Mouse (Mus musculus) midbrain, embryonic 13.5 days (tissue): ENCODE data around the gene Sumo2. TPM values are rescaled to one million over a fixed set of nuclear protein-coding genes. Genes with fewer than 3 reads are reported as not detected.
A peak's percentile ranks its signal among the peaks of the same experiment; 100 is the strongest.
"Not testable (repeated sequence)": the region's sequence is repeated elsewhere in the genome, so short reads cannot be mapped to it uniquely, and the experiment has no call there.

Source experiments
- ATAC-seq: fragments of 200-750 bp; cut with Nextera tagmentation; 2 replicates; pipeline ENCODE4 v1.8.0; 2017; ENCODE audit warnings: mild to moderate bottlenecking, moderate TSS enrichment, moderate library complexity
- H3K27ac ChIP-seq: fragments of 300-500 bp; sonication (generic); 2 replicates; pipeline ENCODE4 v1.5.1; 2015; ENCODE audit warnings: inconsistent platforms, mild to moderate bottlenecking, moderate library complexity
- H3K27me3 ChIP-seq: fragments of 300-500 bp; sonication (generic); 2 replicates; pipeline ENCODE4 v1.6.1; 2015; ENCODE audit warnings: mild to moderate bottlenecking, inconsistent platforms
- H3K36me3 ChIP-seq: fragments of 300-500 bp; sonication (generic); 2 replicates; pipeline ENCODE4 v1.6.1; 2015; ENCODE audit warnings: mild to moderate bottlenecking, inconsistent platforms
- H3K4me1 ChIP-seq: fragments of 300-500 bp; sonication (generic); replicated peaks from 2 replicates; pipeline ENCODE4 v1.6.1; 2015; ENCODE audit warnings: inconsistent platforms
- H3K4me2 ChIP-seq: fragments of 300-500 bp; sonication (generic); replicated peaks from 2 replicates; pipeline ENCODE4 v1.6.1; 2015; ENCODE audit warnings: moderate library complexity, mild to moderate bottlenecking, inconsistent platforms
- H3K4me3 ChIP-seq: fragments of 300-500 bp; sonication (generic); replicated peaks from 2 replicates; pipeline ENCODE4 v1.5.1; 2015; ENCODE audit warnings: mild to moderate bottlenecking, inconsistent platforms
- H3K9ac ChIP-seq: fragments of 300-500 bp; sonication (generic); replicated peaks from 2 replicates; pipeline ENCODE4 v1.6.1; 2015; ENCODE audit warnings: mild to moderate bottlenecking, inconsistent platforms
- H3K9me3 ChIP-seq: fragments of 300-500 bp; sonication (generic); 2 replicates; pipeline ENCODE4 v1.6.1; 2016; ENCODE audit warnings: mild to moderate bottlenecking, inconsistent platforms
- WGBS: fragments of 180-500 bp; shearing (Covaris S2); methylation state at CpG from one replicate; pipeline ENCODE4 v1.1.7; 2015; 5-methylcytosine and 5-hydroxymethylcytosine counted together
- polyA plus RNA-seq: library from polyadenylated mRNA; unstranded; fragments of >200 nt; fragmentation: Nextera tagmentation; extraction: Ambion mirVana; gene quantifications from 2 replicates; pipeline ENCODE4 v1.2.1, GENCODE M21; 2015

Gene Sumo2
- polyA plus RNA-seq, 1 experiment from 2014 or later: 1,358 TPM

GRCm38 (mm10) chr11:115538045-115538444 is 2.0 kb upstream of the Sumo2 start:
- Histone ChIP-seq H3K9me3 (no peaks in the 10 kb centered on the region), H3K9ac (no peak overlapping the region), H3K36me3 (peaks cover 12% of the 10 kb centered on the region), H3K4me3 (no peak overlapping the region), H3K4me2 (no peak overlapping the region), H3K27me3 (0 out of 2 replicates have a peak, but pooled peaks cover 3% of the 10 kb centered on the region), H3K27ac (no peak overlapping the region), H3K4me1 (peaks cover 20% of the 10 kb centered on the region)
- WGBS: 55% methylated on average over 2 of the region's 2 CpGs
- no peak for ATAC-seq

DNA sequence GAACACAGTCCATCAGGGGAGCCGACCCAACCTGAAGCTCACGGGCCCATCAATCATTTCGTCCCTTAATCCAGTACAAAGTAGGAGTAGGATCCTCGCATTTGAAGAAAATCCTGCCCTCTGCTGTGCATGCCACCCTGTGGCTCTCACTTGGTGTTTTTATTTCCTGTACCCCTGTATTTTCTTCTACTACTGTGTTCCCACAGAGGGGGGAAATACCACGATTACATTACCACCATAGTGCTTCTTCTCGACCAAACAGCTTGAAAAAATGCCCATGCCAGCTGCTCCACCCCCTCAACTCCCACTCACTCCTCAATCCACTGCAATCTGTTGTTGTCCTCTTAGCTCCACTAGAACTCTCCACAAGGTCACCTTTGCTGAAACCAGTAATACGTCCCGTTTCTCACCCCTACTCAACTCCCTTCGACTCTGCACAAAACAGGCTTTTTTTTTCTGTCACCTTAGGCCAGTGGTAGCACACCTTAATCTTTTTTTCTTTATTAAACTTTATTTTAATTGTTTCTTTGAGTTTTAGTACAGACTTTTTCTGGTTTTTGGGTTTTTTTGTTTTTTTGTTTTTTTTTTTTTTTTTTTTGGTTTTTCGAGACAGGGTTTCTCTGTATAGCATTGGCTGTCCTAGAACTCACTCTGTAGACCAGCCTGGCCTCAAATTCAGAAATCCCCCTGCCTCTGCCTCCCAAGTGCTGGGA is 936 bp upstream of the Sumo2 start:
- Histone ChIP-seq H3K4me3 (peak overlapping the region; percentile 97), H3K4me1 (peaks cover 29% of the 10 kb centered on the region), H3K27ac (peak overlapping the region; percentile 99), H3K27me3 (0 out of 2 replicates have a peak, but pooled peaks cover 3% of the 10 kb centered on the region), H3K36me3 (peaks cover 22% of the 10 kb centered on the region), H3K9ac (peak overlapping the region; percentile 52; the same call in 1 of the 2 replicates), H3K9me3 (no peaks in the 10 kb centered on the region), H3K4me2 (peak overlapping the region; percentile 72)
- WGBS: 87% methylated on average over 10 of the region's 10 CpGs
- peak; percentile 22; the same call in 1 of the 2 replicates for ATAC-seq

GRCm38 (mm10) chr11:115535401-115536037 is 557 bp downstream of the Sumo2 start:
- under 1% methylated on average over 55 of the region's 84 CpGs for WGBS

DNA sequence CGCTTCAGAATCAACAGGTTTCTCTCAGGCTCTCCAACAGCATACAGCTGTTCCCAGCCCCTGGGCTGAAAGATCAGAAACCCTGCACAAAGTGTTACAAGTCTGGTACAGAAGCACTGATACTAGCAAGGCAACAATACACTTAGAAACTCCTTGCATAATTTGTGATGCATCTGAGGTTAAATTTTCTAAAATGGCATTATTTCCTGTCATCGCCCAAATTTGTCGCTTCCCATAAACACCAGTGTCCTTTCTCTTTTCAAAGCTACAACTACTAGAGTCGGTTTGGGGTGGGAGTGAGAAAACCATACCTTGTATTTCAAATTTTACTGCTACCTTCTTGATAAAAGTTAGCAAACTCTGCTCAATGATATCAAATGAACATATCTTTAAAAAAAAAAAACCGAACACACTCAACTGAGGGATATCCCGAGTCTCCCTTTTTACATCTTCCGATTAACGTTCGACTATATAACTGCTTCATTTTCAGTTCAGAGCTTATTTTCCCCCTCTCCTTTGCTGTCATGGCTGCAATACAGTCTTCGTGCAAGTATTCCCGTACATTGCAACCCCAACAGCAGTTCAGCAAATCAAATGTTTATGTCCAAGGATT is 1.2 kb downstream of the Sumo2 start:
- Histone ChIP-seq H3K4me1 (peaks cover 34% of the 10 kb centered on the region), H3K4me2 (peak overlapping the region; percentile 72), H3K9me3 (no peaks in the 10 kb centered on the region), H3K36me3 (peaks cover 39% of the 10 kb centered on the region), H3K27me3 (no peaks in the 10 kb centered on the region), H3K9ac (peak overlapping the region; percentile 96), H3K27ac (peak overlapping the region; percentile 99), H3K4me3 (peak overlapping the region; percentile 97)
- ATAC-seq: no peak
- 9% methylated on average over 11 of the region's 11 CpGs for WGBS

More at GRCm38 (mm10) chr11:115535401-115536037, 557 bp downstream of the Sumo2 start:
- H3K27ac ChIP-seq: peak overlapping the region; percentile 99
- peak overlapping the region; percentile 97 for H3K4me3 ChIP-seq
- no peaks in the 10 kb centered on the region for H3K27me3 ChIP-seq
- peaks cover 34% of the 10 kb centered on the region for H3K4me1 ChIP-seq
- H3K36me3 ChIP-seq: peaks cover 32% of the 10 kb centered on the region
- H3K9ac ChIP-seq: peak overlapping the region; percentile 96
- H3K4me2 ChIP-seq: peak overlapping the region; percentile 72
- ATAC-seq: peak; percentile 78
- H3K9me3 ChIP-seq: no peaks in the 10 kb centered on the region

DNA sequence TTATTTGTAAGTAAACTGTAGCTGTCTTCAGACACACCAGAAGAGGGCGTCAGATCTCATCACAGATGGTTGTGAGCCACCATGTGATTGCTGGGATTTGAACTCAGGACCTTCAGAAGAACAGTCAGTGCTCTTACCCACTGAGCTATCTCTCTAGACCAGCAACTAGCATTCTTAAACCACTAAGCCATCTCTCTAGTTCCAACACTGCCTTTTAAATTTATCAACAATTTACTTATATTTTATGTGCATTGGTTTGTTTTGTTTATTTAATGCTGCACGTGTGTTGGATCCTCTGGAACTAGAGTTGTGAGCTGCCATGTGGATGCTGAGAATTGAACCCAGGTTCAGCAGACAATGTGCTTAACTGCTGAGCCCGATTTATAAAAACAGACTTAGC is 9.6 kb downstream of the Sumo2 start:
- H3K27ac ChIP-seq, H3K4me1 ChIP-seq, H3K27me3 ChIP-seq, H3K4me2 ChIP-seq, H3K9me3 ChIP-seq, H3K9ac ChIP-seq, ATAC-seq, H3K4me3 ChIP-seq: not testable (repeated sequence)
- 83% methylated on average over 3 of the region's 3 CpGs for WGBS
- peaks cover 82% of the 10 kb centered on the region for H3K36me3 ChIP-seq

- Histone ChIP-seq H3K4me2 (no peak overlapping the region), H3K27me3 (no peaks in the 10 kb centered on the region), H3K9ac (no peak overlapping the region), H3K27ac (no peak overlapping the region), H3K4me3 (no peak overlapping the region), H3K36me3 (peaks cover 60% of the 10 kb centered on the region), H3K4me1 (no peaks in the 10 kb centered on the region), H3K9me3 (no peaks in the 10 kb centered on the region)
- 82% methylated on average over 2 of the region's 2 CpGs for WGBS
- no peak for ATAC-seq
Measured at GRCm38 (mm10) chr11:115522703-115523102, 13.4 kb downstream of the Sumo2 start.

DNA sequence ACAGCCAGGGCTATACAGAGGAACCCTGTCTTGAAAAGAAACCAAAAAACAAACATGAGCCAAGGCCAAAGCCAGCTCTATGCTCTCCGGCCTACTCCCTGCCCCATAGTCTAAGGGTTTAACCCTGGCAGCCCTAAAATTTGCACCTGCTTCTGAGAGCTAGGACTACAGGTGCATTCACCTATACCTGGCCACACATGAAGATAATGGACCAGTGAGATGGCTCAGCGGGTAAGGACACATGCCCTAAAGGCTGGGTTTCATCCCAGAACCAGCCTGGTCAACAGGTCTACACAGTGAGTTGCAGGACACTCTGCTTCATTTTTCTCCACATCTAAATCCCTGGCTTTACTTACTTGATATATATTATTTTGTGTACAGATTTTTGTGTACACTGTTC is 13.8 kb downstream of the Sumo2 start:
- peaks cover 56% of the 10 kb centered on the region for H3K36me3 ChIP-seq
- no peak overlapping the region for H3K9ac ChIP-seq
- no peak overlapping the region for H3K4me3 ChIP-seq
- 94% methylated on average over 2 of the region's 2 CpGs for WGBS
- no peak for ATAC-seq
- H3K4me2 ChIP-seq: no peak overlapping the region
- no peaks in the 10 kb centered on the region for H3K9me3 ChIP-seq
- no peak overlapping the region for H3K27ac ChIP-seq
- no peaks in the 10 kb centered on the region for H3K4me1 ChIP-seq
- no peaks in the 10 kb centered on the region for H3K27me3 ChIP-seq

DNA sequence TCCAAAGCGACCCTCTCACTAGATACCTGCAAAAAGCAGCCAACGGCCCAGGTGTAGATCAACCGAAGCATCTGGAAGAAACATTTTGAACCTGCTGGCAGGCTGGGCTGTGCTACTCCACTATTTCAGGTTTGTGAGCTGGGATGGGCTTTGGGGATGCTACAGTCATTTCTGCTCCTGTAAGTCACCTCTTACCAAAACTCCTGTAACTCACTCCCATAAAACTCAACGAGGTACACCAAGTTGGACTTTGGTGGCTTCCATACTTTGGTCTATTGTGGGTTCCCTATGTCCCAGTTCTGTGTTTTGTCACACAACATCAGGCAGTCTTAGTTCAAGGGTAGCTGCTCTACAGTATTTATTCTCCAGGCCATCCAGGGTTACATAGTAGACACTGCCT is 15.0 kb downstream of the Sumo2 start:
- Histone ChIP-seq H3K36me3 (peaks cover 44% of the 10 kb centered on the region), H3K4me1 (no peaks in the 10 kb centered on the region), H3K4me3 (no peak overlapping the region), H3K4me2 (no peak overlapping the region), H3K9me3 (no peaks in the 10 kb centered on the region), H3K27ac (no peak overlapping the region), H3K27me3 (no peaks in the 10 kb centered on the region), H3K9ac (no peak overlapping the region)
- WGBS: 93% methylated on average over 4 of the region's 4 CpGs
- ATAC-seq: no peak

DNA sequence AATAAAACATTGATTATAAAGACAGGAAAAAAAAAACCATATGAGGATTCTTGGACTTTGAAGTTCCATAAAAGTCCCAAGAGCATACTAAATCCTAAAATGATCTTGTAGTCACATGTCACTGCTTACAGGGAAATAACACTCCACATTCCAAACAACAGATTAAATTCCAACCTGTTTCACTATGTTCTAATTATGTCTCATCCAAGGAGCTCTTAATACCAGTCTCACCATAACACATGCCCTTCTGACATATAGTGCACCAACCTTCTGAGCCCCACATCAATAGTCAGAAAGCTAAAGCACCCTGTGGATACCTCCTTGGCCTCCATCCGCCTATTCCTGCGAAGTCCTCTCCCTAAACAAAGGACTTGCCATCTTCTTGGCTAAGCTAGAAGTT is 15.9 kb downstream of the Sumo2 start:
- Histone ChIP-seq H3K9ac (no peak overlapping the region), H3K4me1 (0 out of 2 replicates have a peak, but pooled peaks cover 1% of the 10 kb centered on the region), H3K9me3 (no peaks in the 10 kb centered on the region), H3K27me3 (no peaks in the 10 kb centered on the region), H3K36me3 (peaks cover 35% of the 10 kb centered on the region), H3K27ac (no peak overlapping the region), H3K4me3 (no peak overlapping the region), H3K4me2 (no peak overlapping the region)
- 61% methylated on average over 2 of the region's 2 CpGs for WGBS
- ATAC-seq: no peak

DNA sequence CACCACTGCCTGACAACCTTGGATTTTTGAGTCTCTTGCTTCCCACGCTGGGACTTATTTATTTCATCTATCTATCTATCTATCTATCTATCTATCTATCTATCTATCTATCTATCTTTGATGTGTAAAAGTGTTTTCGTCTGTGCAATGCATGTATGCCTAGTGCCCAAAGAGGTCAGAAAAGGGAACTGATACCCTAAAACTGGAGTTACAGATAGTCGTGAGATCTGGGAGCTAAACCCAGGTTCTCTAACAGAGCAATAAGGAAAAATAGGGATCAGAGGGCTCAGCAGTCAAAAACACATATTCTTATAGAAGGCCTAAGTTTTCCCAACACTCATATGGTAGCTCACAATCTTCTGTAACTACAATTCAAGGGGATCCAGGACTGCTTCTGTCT is 16.5 kb downstream of the Sumo2 start:
- H3K27me3 ChIP-seq: no peaks in the 10 kb centered on the region
- H3K36me3 ChIP-seq: peaks cover 29% of the 10 kb centered on the region
- H3K4me1 ChIP-seq: 0 out of 2 replicates have a peak, but pooled peaks cover 2% of the 10 kb centered on the region
- no peak overlapping the region for H3K4me3 ChIP-seq
- no peak overlapping the region for H3K4me2 ChIP-seq
- WGBS: 97% methylated on average over 3 of the region's 3 CpGs
- no peak for ATAC-seq
- H3K27ac ChIP-seq: no peak overlapping the region
- H3K9me3 ChIP-seq: no peaks in the 10 kb centered on the region
- H3K9ac ChIP-seq: no peak overlapping the region

DNA sequence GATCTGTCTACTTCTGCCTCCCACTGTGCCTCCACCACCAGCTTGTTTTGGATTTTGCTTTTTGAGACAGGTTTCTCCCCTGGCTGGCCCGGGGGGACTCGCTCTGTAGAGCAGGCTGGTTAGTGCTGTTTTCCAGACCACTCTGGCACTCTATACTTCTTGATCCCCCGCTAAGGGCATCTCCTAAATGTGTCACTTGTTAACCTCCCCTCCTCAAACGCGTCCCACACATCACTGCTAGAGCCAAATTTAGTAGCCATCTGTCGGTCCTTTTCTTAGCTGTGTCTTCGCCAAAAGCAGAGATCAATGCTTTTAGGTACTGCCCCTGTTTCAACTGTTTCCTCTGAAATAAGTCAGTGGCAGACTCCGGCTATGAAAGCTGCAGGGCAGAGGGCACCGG is 17.4 kb downstream of the Sumo2 start:
- WGBS: 82% methylated on average over 9 of the region's 9 CpGs
- Histone ChIP-seq H3K9ac (no peak overlapping the region), H3K36me3 (peaks cover 22% of the 10 kb centered on the region)

DNA sequence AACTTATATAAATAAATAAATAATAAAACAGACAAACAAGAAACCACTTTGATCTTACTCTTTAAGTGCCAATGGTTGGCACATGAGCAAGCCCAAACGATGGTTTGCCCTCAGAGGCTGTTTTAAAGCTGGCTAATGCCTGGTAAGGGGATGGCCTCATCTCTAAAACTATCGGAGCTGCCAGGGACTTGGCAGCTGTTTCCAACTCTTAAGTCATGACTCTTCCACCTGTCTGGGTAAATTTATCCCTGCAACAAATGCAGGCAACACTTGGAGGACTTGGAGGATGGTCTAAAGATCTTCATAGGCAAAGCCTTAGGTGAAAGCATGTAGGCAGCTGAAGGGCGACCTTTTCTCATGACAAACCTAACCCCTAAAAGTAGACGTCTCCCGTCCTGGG is 19.1 kb downstream of the Sumo2 start:
- Histone ChIP-seq H3K27ac (no peak overlapping the region), H3K4me1 (peaks cover 8% of the 10 kb centered on the region), H3K4me3 (no peak overlapping the region), H3K9me3 (no peaks in the 10 kb centered on the region), H3K9ac (no peak overlapping the region), H3K27me3 (no peaks in the 10 kb centered on the region), H3K36me3 (peaks cover 10% of the 10 kb centered on the region), H3K4me2 (no peak overlapping the region)
- 86% methylated on average over 5 of the region's 5 CpGs for WGBS
- ATAC-seq: no peak

More for the DNA sequence above, 17.4 kb downstream of the Sumo2 start:
- H3K4me2 ChIP-seq: no peak overlapping the region
- H3K4me3 ChIP-seq: no peak overlapping the region
- H3K9me3 ChIP-seq: no peaks in the 10 kb centered on the region
- ATAC-seq: no peak
- no peak overlapping the region for H3K27ac ChIP-seq
- no peaks in the 10 kb centered on the region for H3K27me3 ChIP-seq
- 0 out of 2 replicates have a peak, but pooled peaks cover 2% of the 10 kb centered on the region for H3K4me1 ChIP-seq
